Mouse (Mus musculus): Measurements from ENCODE around the gene Mogat2.
A peak's percentile ranks its signal among the peaks of the same experiment; 100 is the strongest.

Mogat2 gene

DNA sequence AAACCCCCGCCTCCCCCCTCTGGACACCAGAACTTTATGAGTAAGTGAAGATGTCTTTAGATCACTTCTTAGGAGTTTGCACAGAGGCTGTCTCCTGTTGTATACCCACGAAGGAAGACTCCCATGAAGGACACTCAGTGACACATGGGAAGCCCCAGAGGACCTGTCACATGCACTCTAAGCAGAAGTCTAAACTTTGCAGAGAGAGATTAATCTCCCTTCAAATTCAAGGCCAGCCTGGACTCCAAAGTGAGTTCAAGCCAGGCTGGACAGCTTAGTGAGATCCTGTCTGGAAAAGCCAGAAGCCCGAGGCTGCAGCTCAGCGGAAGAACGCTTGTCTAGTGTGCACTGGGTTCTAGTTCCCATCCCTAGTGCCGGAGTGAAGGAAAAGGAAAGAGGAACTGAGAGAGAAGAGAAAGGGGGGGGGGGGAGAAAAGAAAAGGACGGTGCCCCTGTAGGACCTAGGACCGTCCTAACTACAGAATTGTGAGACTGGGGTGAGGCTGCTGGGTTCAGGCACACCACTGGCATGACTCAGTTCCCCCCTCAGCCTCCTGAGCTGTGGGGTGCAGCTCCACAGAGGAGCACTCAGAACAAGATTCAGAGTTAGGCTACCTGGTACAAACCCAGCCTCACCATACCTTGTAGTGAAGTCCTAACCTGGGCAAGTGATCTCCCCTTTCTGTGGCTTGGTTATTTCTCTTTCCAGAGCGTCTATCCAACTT, 38.8 kb downstream of the Mogat2 start:
- DNase-seq (ENCODE audit: inconsistent age in 2 of 2, low spot score in 1 of 2): peak; percentile 69 to 87

DNA sequence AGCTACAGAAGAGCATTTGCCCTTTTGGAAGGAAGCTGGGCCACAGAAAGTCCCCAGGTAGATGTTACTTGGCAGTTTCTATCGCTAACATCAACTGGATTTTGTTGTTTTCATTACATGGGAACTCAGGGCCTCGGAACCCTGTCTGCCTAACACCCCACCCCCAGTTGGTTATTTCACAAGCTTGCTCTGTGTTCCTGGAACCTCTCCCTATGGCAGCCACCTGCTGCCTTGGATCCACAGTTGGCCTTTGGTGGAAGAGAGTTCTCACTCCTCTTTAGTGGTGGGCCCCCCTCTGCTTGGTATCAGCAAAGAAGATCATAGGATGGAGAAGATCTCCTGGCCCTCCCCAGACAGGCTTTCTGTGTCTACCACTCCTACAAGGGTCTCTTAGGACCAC, 39.6 kb downstream of the Mogat2 start:
- DNase-seq (ENCODE audit: inconsistent age in 2 of 2, low spot score in 1 of 2): peak in 1 of 2 experiments; percentile 62

DNA sequence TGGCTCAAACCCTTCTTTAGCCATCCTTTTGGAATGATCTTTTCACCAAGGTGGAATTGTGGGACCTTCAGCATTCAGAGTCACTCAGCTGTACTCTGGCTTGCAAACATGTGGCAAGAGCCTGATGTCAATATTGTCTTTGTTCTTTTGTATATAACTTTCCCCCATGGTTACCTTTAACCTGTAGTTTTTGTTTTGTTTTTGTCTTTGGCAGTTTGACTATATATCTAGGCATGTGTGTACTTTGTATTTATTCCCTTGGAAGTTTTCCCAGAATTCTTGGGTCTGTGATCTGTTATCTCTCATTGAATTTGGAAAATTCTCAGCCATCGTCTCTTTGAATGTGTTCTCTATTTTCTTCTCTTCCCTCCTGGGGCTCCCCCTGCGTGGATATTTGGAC, 43.9 kb downstream of the Mogat2 start:
- no peak for DNase-seq (ENCODE audit: inconsistent age in 2 of 2, low spot score in 1 of 2)

DNA sequence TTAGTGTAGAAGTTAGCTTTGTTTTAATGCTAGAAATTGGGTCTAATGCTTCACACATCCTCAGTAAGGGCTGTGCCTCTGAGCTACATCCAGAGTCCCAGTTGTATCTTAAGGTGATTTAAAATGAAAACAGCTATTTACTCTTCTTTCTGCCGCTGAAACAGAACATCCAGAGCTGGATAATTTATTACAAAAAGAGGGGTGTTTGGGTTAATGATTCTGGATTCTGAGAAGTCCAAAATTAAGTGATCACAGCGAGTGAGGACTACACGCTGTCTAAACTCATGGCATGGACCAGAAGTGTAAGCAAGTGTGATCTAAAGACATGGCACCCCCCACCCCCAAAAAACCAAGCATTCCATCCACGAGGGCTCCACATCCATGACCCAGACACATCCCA, 44.5 kb downstream of the Mogat2 start:
- no peak for DNase-seq (ENCODE audit: inconsistent age in 2 of 2, low spot score in 1 of 2)

- no peak for DNase-seq (ENCODE audit: inconsistent age in 2 of 2, low spot score in 1 of 2)
Measured at GRCm38 (mm10) chr7:99191411-99191810, 47.0 kb downstream of the Mogat2 start.

GRCm38 (mm10) chr7:99189885-99190284, 48.5 kb downstream of the Mogat2 start:
- DNase-seq (ENCODE audit: inconsistent age in 2 of 2, low spot score in 1 of 2): peak in 1 of 2 experiments; percentile 52

DNA sequence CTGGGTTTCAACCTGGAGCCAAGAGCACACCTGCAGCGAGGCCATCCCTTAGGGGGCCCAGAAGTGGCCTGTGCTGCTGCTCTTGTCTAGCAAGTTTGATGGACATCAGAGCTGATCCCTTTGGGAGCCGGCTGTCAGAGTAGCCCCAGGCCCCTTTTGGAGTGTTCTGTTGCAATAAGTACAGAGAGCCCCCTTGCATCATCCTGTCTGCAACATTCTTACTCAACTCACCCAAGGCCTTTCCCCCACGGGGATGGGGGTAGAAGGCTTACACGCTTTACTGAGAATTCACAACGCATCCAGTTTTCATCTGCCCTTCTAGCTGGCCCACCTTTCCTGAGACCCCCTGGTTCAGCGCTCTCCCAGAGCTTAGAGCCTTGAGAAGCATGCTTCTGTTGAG, 49.8 kb downstream of the Mogat2 start:
- peak; percentile 37 to 87 for DNase-seq (ENCODE audit: inconsistent age in 2 of 2, low spot score in 1 of 2)

GRCm38 (mm10) chr7:99187451-99187850, 51.0 kb downstream of the Mogat2 start:
- DNase-seq (ENCODE audit: inconsistent age in 2 of 2, low spot score in 1 of 2): peak in 1 of 2 experiments; percentile 63

- DNase-seq (ENCODE audit: inconsistent age in 2 of 2, low spot score in 1 of 2): peak in 1 of 2 experiments; percentile 62
Measured at GRCm38 (mm10) chr7:99185405-99185804, 53.0 kb downstream of the Mogat2 start.

DNA sequence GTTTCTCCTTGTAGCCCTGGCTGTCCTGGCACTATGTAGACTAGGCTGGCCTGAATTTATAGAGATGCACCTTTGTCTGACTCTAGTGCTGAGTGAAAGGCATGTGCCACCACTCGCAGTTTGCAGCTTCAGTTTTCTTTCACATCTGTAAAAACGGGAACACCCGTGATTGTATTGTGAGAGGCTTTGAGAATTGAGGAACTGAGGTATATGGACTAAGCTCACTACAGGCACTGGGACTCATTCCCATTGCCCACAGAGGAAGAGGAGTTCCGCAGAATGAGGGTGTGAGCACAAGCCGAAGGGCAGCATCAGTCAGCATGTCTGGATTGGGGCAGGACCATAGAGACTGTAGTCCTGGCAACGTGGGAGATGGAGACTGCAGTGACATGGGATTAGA, 54.7 kb downstream of the Mogat2 start:
- peak in 1 of 2 experiments; percentile 48 for DNase-seq (ENCODE audit: inconsistent age in 2 of 2, low spot score in 1 of 2)

DNA sequence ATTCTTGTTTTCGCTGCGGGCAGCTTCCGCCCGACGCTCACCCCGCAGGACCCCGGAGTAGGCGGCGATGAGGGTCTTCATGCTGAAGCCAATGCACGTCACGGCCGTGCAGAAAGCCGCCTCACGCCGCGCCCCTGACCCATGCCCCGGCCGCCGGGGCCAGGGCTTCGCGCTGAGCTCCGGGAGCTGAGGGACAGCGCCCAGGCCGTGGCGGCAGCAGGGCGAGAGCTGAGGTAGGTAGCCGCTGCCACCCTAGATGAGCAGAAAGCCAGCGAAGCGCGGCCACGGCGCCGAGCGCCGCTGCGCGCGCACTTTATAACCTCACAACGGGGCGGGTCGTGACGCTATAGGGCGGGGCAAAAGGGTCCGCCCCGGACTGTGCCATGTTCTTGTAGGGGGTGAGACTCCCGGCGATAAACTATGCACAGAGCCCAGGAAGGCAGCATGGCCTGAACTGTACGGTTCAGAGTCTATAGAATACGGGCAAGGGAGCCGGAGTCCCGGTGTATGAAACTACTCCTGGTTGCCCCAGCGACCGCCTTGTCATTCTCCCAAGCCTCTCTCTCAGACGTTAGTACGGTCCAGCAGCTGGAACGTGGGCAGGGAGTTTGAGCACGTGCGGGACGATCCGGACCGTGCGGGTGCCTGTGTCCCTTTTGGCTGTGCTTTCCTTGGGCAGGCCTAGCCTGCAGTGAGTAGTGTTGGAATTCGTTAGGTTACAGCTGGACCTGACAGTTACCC, 55.8 kb downstream of the Mogat2 start, which contains the start of gene Dgat2:
TSS of gene Dgat2 (minus strand) at position 288 of the 741 bp plus-strand sequence.
- peak; percentile 94 to 99 for DNase-seq (ENCODE audit: inconsistent age in 2 of 2, low spot score in 1 of 2)

GRCm38 (mm10) chr7:99181619-99182431, 56.6 kb downstream of the Mogat2 start:
- DNase-seq (ENCODE audit: inconsistent age in 2 of 2, low spot score in 1 of 2): no peak

GRCm38 (mm10) chr7:99180162-99180561, 58.3 kb downstream of the Mogat2 start:
- peak in 1 of 2 experiments; percentile 21 for DNase-seq (ENCODE audit: inconsistent age in 2 of 2, low spot score in 1 of 2)

- peak in 1 of 2 experiments; percentile 21 for DNase-seq (ENCODE audit: inconsistent age in 2 of 2, low spot score in 1 of 2)
Measured at GRCm38 (mm10) chr7:99179271-99179670, 59.1 kb downstream of the Mogat2 start.

- no peak for DNase-seq (ENCODE audit: inconsistent age in 2 of 2, low spot score in 1 of 2)
Measured at GRCm38 (mm10) chr7:99177386-99177785, 61.0 kb downstream of the Mogat2 start.

DNA sequence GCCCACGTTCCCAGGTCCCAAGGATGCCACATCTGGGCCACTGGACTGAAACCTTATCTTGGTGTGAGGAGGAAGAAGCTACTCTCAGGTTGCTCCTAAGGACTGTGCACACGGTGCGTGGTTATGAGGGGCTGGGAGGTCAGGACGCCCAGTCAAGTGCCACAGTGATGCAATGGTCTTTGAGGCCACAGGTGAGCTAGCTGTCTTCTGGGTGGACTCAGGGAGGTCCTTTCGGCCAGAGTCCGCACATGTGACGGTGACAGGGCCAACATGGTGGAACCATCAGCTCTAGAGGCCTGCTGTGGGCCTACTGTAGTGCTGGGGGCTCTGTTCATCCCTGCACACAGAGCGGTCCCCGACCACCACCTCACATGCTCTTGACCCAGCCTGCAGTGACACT, 62.8 kb downstream of the Mogat2 start:
- DNase-seq (ENCODE audit: inconsistent age in 2 of 2, low spot score in 1 of 2): no peak

DNA sequence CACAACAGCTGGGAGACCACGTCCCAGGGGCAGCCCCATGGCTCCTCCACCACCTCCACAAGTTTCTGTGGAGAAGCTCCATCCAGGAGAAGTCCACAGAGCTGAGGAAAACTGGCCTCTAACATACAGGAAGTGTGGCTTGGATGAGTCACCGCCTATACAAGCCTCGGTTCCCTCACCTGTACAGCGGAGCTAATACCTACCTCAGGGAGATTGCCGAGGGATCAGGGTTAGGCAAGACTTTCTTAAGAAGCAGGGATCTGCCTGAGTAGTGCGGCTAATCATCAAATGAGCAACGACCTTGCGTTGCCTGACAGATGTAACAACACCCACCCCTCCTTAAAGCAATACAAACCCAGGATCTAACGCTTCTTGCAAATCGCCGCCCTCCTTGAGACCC, 63.3 kb downstream of the Mogat2 start:
- DNase-seq (ENCODE audit: inconsistent age in 2 of 2, low spot score in 1 of 2): no peak

DNA sequence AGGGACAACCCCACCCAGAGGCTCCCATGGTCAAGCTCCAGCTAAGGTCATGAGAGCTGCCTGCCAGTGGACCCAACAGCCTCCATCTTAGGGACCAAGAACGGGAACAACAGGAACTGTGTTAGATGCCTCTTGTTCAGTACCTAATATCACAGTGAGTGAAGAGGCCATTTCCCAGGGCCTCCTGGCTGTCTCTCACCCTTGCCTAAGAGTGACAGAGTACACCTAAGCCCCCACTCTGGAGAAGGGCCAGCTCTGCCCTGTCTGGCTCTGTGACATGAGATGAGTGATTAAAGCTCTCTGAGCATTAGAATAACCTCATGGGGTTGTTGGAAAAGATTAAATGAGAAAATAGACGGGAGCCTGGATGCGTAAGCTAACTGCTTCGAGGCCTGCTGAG, 64.4 kb downstream of the Mogat2 start:
- no peak for DNase-seq (ENCODE audit: inconsistent age in 2 of 2, low spot score in 1 of 2)

DNA sequence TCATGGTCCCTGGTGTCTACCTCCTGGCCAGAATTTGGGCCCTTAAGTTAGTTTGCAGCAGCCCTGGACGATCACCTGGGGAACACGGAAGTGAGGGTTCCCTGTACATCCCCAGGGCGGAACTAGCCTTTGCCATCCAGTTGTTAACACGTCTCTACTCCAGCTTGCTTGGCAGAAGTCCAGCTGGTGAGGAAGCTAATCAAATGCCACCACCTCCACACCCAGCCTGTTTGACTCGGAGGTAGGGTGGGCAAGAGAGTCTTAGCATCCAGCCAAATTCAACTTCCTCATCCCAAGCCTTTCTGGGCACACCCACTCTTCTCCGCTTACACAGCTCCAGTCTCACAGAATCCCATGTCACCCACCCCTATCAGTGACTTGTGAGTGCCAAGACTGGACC, 65.5 kb downstream of the Mogat2 start:
- DNase-seq (ENCODE audit: inconsistent age in 2 of 2, low spot score in 1 of 2): no peak

DNA sequence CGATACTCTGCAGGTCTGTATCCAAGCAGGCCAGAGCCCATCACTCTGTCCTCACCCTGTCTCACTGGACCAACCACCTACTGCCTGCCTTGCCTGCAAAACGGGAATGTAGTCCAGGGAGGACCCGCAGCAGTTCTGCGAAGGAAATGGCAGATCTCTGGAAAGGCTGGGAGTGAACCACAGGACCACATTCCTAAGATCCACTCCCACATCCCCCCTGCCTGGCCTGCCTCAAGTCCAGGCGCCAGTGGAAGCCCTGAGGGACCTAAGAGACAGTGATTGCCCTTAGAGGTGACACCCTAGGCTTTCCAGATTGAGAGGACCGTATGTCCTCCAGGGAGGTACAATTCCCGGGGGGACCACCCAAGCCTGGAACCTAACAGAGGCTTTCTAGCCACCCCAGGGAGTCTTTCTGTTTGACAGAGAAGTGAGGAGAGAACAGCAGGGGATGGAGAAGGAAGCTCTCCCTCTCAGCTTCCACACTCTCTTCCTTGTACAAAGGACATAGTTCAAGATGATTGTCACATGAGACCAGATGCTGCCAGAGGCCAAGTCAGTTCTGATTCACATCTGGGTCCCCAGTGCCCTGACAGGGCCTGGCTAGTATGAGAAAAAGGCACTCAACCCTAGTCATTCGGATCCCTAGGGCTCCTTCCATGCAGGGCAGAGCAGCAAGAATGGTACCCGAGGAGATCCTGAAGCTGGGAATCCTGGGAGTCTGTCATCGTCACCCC, 66.5 kb downstream of the Mogat2 start:
- DNase-seq (ENCODE audit: inconsistent age in 2 of 2, low spot score in 1 of 2): peak in 1 of 2 experiments; percentile 23

DNA sequence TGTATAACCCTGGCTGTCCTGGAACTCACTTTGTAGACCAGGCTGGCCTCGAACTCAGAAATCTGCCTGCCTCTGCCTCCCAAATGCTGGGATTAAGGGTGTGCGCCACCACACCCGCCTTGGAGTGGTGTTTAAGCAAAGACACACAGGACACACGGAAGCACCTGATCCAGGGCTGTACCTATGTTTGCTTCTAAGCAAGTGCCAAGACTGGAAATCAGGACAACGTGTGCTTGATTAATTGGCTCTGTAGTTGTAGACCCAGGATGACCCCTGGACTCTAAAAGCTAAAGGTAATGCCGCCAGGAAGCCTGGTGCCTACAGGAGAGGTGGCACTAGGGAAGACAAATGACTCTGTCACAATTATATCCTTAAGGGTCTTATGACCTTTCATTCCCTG, 67.9 kb downstream of the Mogat2 start:
- no peak for DNase-seq (ENCODE audit: inconsistent age in 2 of 2, low spot score in 1 of 2)

Data from adrenal gland, adult (tissue).